Mouse (Mus musculus) forebrain, postnatal 0 days (tissue): ENCODE measurements around the gene Crb2. TPM values are rescaled to one million over a fixed set of nuclear protein-coding genes. Genes with fewer than 3 reads are reported as not detected.
A peak's percentile ranks its signal among the peaks of the same experiment; 100 is the strongest.

Source experiments
- ATAC-seq: fragments of 200-750 bp; cut with Nextera tagmentation; 2 replicates; pipeline ENCODE4 v1.8.0; 2017; ENCODE audit warnings: mild to moderate bottlenecking, moderate library complexity
- DNase-seq: peaks from one replicate; pipeline ENCODE4 v3.0.0-alpha.2; 2015
- H3K27ac ChIP-seq: fragments of 300-500 bp; sonication (generic); 2 replicates; pipeline ENCODE4 v1.5.1; 2014; ENCODE audit warnings: low read depth, mild to moderate bottlenecking, antibody characterized with exemption, low read length, moderate library complexity, mixed read lengths
- H3K27me3 ChIP-seq: fragments of 300-500 bp; sonication (generic); 2 replicates; pipeline ENCODE4 v1.6.1; 2014; ENCODE audit warnings: mild to moderate bottlenecking, low read length, mixed read lengths; ENCODE audit not compliant: insufficient read depth
- H3K36me3 ChIP-seq: fragments of 300-500 bp; sonication (generic); 2 replicates; pipeline ENCODE4 v1.6.1; 2014; ENCODE audit warnings: mild to moderate bottlenecking, moderate library complexity; ENCODE audit not compliant: insufficient read depth
- H3K4me1 ChIP-seq: fragments of 300-500 bp; sonication (generic); 2 replicates; pipeline ENCODE4 v1.6.1; 2014; ENCODE audit warnings: antibody characterized with exemption; ENCODE audit not compliant: insufficient read depth
- H3K4me2 ChIP-seq: fragments of 300-500 bp; sonication (generic); 2 replicates; pipeline ENCODE4 v1.6.1; 2014; ENCODE audit warnings: low read depth, mild to moderate bottlenecking, moderate library complexity
- H3K4me3 ChIP-seq: fragments of 300-500 bp; sonication (generic); 2 replicates; pipeline ENCODE4 v1.5.1; 2014; ENCODE audit warnings: low read depth, low read length, mixed read lengths
- H3K9ac ChIP-seq: fragments of 300-500 bp; sonication (generic); 2 replicates; pipeline ENCODE4 v1.6.1; 2014; ENCODE audit warnings: mild to moderate bottlenecking
- H3K9me3 ChIP-seq: fragments of 300-500 bp; sonication (generic); 2 replicates; pipeline ENCODE4 v1.6.1; 2016; ENCODE audit warnings: low read length
- CTCF ChIP-seq: sonication (generic); IDR thresholded peaks from 2 replicates; pipeline ENCODE4 v1.5.1; 2016; ENCODE audit warnings: antibody characterized with exemption, control low read depth, low read depth
- WGBS: fragments of 180-500 bp; shearing (Covaris S2); extraction: QIAGEN DNeasy Blood & Tissue Kit; methylation state at CpG from one replicate; pipeline ENCODE4 v1.1.7; 2014; 5-methylcytosine and 5-hydroxymethylcytosine counted together
- polyA plus RNA-seq: library from polyadenylated mRNA; unstranded; fragments of >200 nt; fragmentation: Nextera tagmentation; extraction: Ambion mirVana; gene quantifications from 2 replicates; pipeline ENCODE4 v1.2.1, GENCODE M21; 2015
- total RNA-seq: library from RNA; depleted of rRNA; stranded (reverse); fragments of >200 nt; gene quantifications from 2 replicates; pipeline ENCODE4 v1.2.3, GENCODE M21; 2014

Crb2 gene
- total and polyA plus RNA-seq, 2 experiments from 2014 or later: 2.7 to 6.0 TPM

DNA sequence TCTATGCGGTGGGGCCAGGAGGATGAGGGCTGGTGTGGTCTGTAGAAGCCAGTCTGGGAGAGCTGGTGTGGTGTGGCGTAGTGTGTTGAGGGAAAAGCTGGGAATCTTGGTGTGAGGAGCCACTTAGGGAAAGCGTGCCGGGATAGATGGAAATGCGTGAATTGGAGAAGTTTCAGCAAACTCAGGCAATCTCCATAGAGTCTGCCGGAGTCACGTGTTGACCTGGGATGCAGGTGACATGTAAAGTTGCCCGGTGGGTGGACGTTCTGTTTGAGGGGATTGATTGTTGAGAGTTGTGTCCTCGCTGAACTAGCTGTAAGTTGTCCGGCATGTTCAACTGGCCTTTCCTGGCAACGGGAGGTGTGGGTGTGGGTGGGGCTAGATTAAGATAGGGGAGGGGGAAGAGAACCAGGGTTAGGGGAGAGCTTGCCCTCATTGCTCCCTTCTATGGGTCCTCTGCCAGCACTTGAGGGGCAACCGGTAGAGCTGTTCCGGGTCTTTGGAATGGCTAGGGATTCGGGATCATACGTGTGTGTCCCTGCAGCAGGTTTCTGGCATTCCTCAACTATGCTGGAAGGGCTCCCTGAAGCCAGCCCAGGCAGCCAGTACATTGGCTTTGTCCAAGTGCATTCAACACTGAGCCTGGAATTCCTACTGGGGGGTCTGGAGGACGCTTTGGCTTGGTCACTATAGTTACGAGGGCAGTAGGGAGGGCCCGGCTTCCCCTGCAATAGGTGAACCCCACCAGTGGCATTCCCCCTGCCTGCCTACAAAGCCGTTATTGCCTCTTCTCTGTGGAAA lies 762 bp downstream of the Crb2 start:
- no peak for ATAC-seq
- no peak for DNase-seq
- no peaks in the 10 kb centered on the region for H3K27me3 ChIP-seq
- peak overlapping the region; percentile 17; the same call in 1 of the 2 replicates for H3K4me2 ChIP-seq
- H3K9ac ChIP-seq: 0 out of 2 replicates have a peak overlapping the region, but pooled peaks have one; percentile 1
- no peak overlapping the region for H3K27ac ChIP-seq
- H3K36me3 ChIP-seq: no peaks in the 10 kb centered on the region
- no peaks in the 10 kb centered on the region for H3K9me3 ChIP-seq
- WGBS: 11% methylated on average over 20 of the region's 20 CpGs
- TF ChIP-seq CTCF: no peak
- no peak overlapping the region for H3K4me3 ChIP-seq
- H3K4me1 ChIP-seq: peaks cover 9% of the 10 kb centered on the region

- Histone ChIP-seq H3K4me3 (no peak overlapping the region), H3K9ac (no peak overlapping the region), H3K4me1 (peaks cover 9% of the 10 kb centered on the region), H3K27me3 (no peaks in the 10 kb centered on the region), H3K9me3 (no peaks in the 10 kb centered on the region), H3K36me3 (no peaks in the 10 kb centered on the region), H3K27ac (no peak overlapping the region), H3K4me2 (no peak overlapping the region)
- DNase-seq: no peak
- WGBS: 12% methylated on average over 10 of the region's 10 CpGs
- no peak for TF ChIP-seq CTCF
- ATAC-seq: peak; percentile 59
These were observed 2.1 kb downstream of the Crb2 start for GRCm38 (mm10) chr2:37777958-37778720.

DNA sequence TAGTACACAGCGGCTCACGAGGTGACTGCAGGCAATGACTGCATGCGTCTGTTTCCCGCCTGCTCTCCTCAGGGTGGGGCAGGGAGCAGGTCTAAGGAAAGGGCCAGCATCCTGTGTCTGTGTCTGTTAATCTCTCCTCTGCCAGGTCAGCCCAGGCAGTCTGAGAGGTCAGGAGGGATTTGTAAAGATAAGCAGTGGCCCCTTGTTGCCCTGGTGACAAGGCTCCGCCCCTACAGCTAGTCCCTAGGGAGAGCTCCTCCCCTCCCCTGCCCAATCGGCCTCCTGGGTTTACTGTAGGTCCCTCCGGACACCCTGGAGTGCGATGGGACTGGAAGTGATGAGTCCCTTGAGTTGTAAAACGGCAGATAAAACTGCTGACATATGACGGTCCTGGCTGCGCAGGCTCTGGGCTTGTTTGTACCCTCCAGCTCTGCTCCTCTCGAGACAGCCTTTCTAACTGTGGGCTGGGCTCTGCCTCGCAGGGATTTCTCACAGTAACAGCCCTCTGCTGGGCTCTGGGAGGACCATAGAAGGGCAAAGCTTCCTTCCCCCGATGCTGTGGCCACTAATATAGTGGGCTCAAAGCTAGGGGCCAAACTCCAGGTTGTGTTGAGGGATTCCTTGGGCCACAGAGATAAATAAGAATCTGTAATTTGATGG lies 4.4 kb downstream of the Crb2 start:
- ATAC-seq (peak; percentile 49), DNase-seq (no peak)
- Histone ChIP-seq H3K27ac (no peak overlapping the region), H3K36me3 (no peaks in the 10 kb centered on the region), H3K4me2 (peak overlapping the region; percentile 41), H3K9me3 (no peaks in the 10 kb centered on the region), H3K27me3 (no peaks in the 10 kb centered on the region), H3K9ac (no peak overlapping the region), H3K4me1 (peaks cover 9% of the 10 kb centered on the region), H3K4me3 (peak overlapping the region; percentile 16)
- TF ChIP-seq CTCF: no peak
- 4% methylated on average over 14 of the region's 14 CpGs for WGBS

GRCm38 (mm10) chr2:37781421-37781820 lies 5.4 kb downstream of the Crb2 start:
- H3K27ac ChIP-seq: no peak overlapping the region

DNA sequence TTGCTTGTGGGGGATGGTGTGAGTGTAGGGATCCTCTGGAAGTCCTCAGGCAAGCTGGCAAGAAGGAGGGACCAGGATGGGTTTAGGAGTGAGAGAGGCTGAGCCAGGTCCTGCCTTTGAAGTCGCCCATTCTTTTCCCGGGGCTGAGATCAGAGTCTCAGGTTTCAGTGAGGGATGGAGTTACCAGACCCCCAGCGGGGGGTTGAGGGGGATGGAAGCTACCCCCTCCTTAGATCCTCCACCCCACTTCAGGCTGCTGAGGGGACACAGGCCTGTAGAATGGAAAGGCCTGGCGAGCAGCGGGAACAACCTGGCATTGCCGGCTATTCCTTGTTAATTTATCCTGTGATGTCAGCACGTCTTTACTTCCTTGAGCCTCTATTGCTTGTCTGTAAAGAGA lies 6.0 kb downstream of the Crb2 start:
- no peak for TF ChIP-seq CTCF
- WGBS: 24% methylated on average over 7 of the region's 7 CpGs
- Histone ChIP-seq H3K27me3 (no peaks in the 10 kb centered on the region), H3K36me3 (no peaks in the 10 kb centered on the region), H3K9ac (no peak overlapping the region), H3K9me3 (no peaks in the 10 kb centered on the region), H3K4me2 (no peak overlapping the region), H3K4me3 (no peak overlapping the region), H3K4me1 (peaks cover 9% of the 10 kb centered on the region), H3K27ac (no peak overlapping the region)
- no peak for DNase-seq
- no peak for ATAC-seq

More at GRCm38 (mm10) chr2:37781421-37781820, 5.4 kb downstream of the Crb2 start:
- ATAC-seq: no peak
- Histone ChIP-seq H3K9ac (no peak overlapping the region), H3K27me3 (no peaks in the 10 kb centered on the region), H3K36me3 (no peaks in the 10 kb centered on the region), H3K4me3 (no peak overlapping the region), H3K9me3 (no peaks in the 10 kb centered on the region), H3K4me2 (no peak overlapping the region), H3K4me1 (peaks cover 9% of the 10 kb centered on the region)
- 37% methylated on average over 3 of the region's 3 CpGs for WGBS
- TF ChIP-seq CTCF: no peak
- no peak for DNase-seq

- no peak for DNase-seq
- ATAC-seq: no peak
- H3K9ac ChIP-seq: no peak overlapping the region
- no peaks in the 10 kb centered on the region for H3K36me3 ChIP-seq
- no peak overlapping the region for H3K4me2 ChIP-seq
- no peak for TF ChIP-seq CTCF
- H3K27ac ChIP-seq: no peak overlapping the region
- WGBS: 75% methylated on average over 5 of the region's 5 CpGs
- no peak overlapping the region for H3K4me3 ChIP-seq
- H3K4me1 ChIP-seq: peaks cover 13% of the 10 kb centered on the region
- no peaks in the 10 kb centered on the region for H3K9me3 ChIP-seq
- H3K27me3 ChIP-seq: no peaks in the 10 kb centered on the region
These were observed 8.4 kb downstream of the Crb2 start for GRCm38 (mm10) chr2:37784473-37784872.
